Mouse (Mus musculus): ENCODE measurements at regions not wholly inside any gene's neighbourhood (a gene's known extent, or its start where the extent isn't known, plus 50 kb on each side); places are given as distances from the start of the nearest gene placed in this dataset.
A peak's percentile ranks its signal among the peaks of the same experiment; 100 is the strongest.

GRCm38 (mm10) chr16:5672871-5673270 lies 212.3 kb upstream of the Rbfox1 start:
- DNase-seq: peak; percentile 64 to 81

DNA sequence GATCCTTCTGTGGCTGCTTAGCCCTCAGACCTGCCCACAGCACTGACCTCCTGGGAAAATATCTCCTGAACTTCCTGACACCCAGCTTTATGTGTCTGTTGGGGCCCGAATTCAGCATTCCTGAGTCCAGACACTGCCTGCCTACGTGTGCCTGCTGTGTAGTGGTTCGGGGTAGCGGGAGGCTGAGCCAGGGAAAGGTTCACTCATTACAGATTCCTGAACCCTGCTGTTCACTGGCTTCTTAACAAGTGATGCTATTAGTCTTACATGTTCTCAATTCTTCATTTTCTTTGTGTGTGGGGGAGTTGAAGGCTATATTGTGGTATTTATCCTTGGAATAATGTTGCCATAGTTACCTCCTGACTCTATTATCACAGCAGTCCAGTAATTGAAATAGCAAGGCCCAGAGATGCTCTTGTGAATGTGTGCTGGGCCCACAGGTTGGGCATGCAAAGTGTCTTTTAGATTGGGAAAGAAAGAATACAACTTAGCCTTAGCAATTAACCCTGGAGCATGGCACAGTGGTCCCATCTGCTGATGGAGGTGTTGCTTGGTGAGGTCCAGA lies 216.7 kb upstream of the Rbfox1 start:
- DNase-seq: no peak

DNA sequence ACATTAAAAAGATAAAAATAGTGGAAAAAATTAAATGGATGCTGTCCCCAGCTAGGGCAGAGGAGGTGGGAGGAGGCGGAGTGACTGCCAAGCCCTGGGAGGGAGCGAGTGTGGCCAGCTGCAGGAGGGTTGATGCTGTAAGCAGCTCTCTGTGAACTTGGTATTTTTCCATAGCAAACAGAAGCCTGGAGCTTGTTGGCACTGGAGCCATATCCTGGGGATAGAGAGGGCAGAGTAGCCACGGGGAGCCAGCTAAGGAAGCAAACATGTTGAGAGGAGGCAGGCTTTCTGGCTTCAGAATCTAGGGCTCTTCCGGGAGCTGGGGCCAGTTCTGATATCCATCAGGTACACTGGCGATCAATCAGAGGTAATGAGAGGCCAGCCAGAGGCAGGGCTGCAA lies 223.2 kb upstream of the Rbfox1 start:
- peak; percentile 41 to 71 for DNase-seq

GRCm38 (mm10) chr16:5651551-5651950 lies 233.6 kb upstream of the Rbfox1 start:
- DNase-seq: peak; percentile 8 to 16

- peak; percentile 35 to 48 for DNase-seq
Observed at GRCm38 (mm10) chr16:5651002-5651401, 234.2 kb upstream of the Rbfox1 start.

DNA sequence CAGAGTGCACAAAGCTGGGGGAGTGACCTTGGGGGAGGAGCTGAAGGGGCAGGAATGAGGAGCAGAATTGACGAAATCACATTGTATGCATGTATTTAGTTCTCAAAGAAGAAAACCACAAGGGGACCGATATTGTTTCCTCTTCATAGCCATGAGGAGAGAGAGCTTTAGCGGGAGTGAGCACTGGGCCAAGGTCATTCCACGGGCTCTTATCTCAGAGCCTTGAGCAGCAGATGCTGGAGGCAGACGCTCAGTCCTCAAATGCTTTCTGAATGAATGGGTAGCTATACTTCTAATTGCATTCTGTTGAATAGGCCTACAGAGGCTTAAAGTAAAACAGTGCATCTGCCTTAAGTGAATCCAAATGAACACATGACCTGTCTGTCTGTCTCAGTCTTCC lies 245.2 kb upstream of the Rbfox1 start:
- DNase-seq: no peak

GRCm38 (mm10) chr16:5629996-5630395 lies 255.2 kb upstream of the Rbfox1 start:
- DNase-seq: no peak

GRCm38 (mm10) chr16:5627910-5628309 lies 257.2 kb upstream of the Rbfox1 start:
- no peak for DNase-seq

DNA sequence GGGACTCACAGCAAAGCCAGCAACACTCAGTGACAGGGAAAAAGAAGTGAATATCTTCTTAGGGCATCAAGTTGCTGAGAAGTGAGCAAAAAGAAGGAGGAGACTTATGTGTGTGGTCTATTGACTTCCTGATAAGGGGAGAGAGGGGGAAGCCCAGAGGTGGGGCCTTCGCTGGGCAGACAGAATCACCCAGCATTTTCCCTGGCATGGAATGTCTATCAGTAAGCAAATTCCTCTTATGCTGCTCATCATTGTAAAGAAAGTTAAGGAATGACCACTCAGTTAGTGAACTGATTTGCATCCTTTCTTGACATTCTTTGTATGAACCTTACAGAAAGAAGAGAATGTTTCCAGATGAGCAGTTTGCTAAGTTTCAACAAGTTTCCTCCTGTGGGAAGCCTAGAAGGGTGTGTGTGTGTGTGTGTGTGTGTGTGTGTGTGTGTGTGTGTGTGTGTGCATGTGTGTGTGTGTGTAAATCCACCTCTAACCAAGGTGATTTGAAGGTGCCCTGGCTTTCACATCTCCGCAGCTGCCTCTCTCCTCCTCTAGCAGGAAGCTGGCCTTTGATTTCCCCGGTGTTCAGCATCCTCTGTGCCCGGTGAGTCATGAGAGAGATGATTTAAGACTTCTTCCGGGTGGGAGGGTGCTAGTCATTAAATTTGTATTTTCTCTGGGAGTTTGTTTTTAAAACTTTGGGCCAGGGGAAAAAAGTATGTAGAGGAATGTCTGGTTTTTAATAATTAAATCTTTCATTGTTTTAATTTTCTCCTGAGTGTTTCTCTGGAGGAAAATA lies 257.8 kb upstream of the Rbfox1 start:
- DNase-seq: no peak

DNA sequence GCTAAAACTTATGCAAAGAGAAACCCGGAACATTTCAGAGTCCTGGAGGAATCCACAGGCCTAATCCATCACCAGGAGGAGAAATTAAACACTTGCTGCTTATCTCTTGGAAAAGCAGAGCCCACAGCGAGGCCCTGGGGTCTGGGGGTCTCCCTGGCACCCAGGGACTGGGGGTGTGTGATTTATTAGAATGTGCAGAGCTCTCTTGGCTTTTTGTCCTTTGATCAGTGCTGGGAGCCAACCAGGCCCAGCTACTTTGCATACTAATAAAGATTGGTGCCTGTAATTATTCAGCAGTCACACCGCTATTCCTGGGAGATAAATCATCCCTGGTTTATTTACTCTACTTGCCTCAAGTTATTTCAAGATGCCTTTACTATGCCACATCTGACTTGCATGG lies 260.0 kb upstream of the Rbfox1 start:
- no peak for DNase-seq

DNA sequence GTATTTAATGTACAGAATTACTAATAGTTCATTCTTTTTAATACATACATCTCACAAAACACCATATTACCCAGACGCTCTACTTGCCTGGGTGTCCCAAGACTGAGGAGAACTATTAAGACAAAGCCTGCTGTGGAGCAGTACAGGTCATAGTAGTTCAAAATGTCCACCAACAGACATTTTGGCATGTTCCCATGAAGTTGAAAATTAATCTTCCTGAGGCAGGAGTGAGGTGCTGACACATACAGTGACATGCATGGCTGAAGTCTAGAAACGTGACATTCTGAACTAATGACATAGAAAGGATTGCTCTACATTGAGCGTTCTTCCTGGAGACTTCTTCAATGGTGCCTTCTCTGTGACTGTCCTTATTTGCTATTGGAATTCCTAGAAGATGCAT lies 264.6 kb upstream of the Rbfox1 start:
- DNase-seq: no peak

GRCm38 (mm10) chr16:5616356-5616755 lies 268.8 kb upstream of the Rbfox1 start:
- no peak for DNase-seq

- peak; percentile 27 to 34 for DNase-seq
Observed at GRCm38 (mm10) chr16:5595359-5595758, 289.8 kb upstream of the Rbfox1 start.

GRCm38 (mm10) chr16:5578333-5578732 lies 306.8 kb upstream of the Rbfox1 start:
- no peak for DNase-seq

DNA sequence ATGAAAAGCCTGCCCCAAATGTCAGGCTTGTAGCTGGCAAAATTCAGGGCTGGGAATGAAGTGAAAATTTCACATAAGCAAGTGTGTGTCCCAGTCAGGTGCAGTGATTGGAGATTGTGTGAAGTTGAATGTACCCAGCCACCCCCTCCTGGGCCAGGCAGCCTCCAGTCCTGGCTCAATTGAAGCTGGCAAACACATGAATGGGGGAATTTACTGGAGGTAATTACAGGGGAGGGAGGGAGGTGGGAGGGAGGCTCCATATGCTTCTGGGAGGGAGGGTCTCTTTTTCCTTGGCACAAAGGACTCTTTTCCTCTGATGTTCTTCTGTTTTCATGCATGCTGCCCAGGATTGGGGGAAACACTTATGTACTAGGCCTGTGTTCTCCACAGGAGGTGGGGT lies 312.4 kb upstream of the Rbfox1 start:
- peak in 1 of 2 experiments; percentile 11 for DNase-seq

DNA sequence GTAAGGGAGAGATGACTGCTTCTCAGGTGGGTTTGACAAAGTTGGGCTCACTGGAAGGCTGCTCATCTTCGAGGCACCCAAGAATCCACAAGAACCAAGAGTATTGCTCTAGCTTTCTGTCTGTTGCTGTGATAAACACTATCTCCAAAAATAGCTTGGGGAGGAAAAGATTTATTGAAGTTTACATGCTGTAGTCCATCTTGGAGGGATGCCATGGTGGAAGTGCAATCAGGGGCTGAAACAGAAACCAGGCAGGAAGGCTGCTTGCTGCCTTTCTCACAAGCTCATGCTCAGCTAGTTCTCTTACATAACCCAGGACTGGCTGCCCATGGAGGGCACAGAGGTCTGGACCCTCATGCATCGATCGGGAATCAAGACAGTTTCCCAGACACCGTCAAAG lies 314.5 kb upstream of the Rbfox1 start:
- no peak for DNase-seq

DNA sequence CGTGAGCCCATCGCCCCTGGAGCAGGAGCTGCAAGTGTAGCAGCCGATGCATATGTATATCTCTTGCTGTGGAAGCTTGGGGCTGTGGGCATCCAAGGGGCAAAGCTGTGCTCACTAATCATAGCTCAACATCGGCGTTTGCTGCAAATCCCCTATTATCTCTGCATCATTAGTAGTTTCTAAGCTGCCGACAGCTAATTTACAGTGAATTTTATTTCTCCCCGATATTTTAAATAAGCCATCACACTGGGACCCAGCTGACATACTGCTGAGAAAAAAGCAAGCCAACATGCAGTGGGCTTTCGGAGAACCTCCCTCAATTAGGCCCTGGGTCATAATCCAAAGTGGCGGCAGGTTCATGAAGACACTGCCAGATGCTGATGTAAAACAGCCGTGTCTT lies 313.3 kb upstream of the Eef2kmt start:
- DNase-seq: no peak

GRCm38 (mm10) chr16:5549026-5549425 lies 293.2 kb upstream of the Eef2kmt start:
- no peak for DNase-seq

DNA sequence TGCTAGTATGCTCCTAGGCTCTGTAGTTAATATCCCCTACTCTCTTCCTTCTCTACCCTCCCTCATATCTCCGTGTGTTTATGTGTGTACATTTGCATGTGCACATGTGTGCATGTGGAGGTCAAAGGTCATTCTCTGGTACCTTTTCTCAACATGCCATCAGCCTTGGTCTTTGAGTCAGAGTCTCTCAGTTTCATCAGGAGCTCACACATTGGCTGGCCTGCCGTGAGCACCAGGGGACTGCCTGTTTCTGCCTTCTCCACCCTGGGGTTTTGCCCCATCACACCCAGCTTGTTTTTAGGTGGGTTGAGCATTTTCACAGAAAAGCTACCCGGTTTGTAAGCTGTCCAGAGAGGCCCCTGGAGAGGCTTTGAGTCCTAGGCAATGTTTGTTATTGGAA lies 292.8 kb upstream of the Eef2kmt start:
- no peak for DNase-seq

DNA sequence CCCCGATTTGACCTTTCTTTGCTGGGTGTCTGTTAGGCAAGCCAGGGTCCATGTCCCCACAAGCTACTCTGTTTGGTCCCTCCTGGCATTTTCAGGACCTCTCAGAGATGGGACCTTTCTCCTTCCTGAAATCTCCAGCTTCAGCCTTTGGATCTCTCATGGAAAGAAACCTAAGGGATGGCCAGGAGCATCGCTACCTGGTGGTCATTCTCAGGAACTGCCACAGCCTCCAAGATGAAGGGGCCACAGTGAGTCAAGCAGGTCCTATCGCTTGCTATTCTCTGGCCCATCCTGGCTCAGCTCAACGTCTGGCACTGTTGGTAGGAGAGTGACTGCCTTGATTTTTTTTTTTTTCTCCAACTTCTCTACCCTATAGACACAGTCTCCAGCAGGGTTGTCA lies 291.0 kb upstream of the Eef2kmt start:
- DNase-seq: no peak

DNA sequence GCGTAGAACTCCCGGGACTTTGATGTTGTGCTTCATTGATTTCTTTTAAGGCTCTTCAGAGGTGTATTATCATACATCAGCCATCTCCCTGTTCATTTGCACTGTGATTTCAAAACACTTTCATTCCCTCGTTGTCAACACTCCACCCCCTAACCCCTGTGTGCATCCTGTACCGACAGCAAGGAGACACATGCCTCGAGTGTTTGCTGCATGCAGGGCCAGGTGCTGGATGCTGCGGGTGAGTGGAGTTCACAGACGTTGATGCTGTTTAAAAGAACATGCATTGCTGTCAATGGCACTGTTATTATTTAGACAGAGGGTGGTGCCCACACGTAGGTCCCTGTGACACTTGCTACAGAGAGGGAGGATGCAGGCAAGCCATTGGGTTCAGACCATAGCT lies 290.0 kb upstream of the Eef2kmt start:
- no peak for DNase-seq

GRCm38 (mm10) chr16:5544436-5544835 lies 288.7 kb upstream of the Eef2kmt start:
- DNase-seq: no peak

DNA sequence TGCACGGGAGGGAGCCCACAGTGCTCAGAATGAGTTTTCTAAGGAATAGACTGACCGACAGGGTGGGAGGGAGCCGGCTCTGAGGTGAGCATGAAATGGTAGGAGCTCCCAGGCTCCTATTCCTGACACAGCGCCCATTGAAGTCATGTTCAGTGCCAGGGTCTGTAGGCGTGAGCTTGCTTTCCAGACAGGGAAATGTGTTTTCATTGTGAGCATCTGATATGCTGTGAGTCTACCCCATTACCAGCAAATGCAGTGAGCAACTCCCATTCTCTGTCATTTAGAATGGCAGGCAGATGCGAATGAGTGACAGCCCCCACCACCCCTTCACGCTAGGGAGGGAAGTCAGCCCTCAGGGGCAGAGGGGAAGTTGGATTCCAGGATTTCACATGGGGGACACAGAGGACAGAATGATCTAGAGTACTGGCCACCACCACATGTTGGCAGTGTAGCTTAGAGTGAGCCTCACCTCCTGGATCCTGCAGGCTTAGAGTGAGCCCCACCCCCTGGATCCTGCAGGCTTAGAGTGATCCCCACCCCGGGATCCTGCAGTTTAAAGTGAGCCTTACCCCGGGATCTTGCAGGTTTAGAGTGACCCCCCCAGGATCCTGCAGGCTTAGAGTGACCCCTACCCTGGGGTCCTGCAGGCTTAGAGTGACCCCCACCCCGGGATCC lies 283.2 kb upstream of the Eef2kmt start:
- no peak for DNase-seq

Measured in cerebellum, postnatal 10 days (tissue).